Mouse (Mus musculus) hindbrain, embryonic 10.5 days (tissue): ENCODE results near the gene Fut2. TPM values are rescaled to one million over a fixed set of nuclear protein-coding genes. Genes with fewer than 3 reads are reported as not detected.

Experiments used
- DNase-seq: peaks from one replicate; pipeline ENCODE4 v3.0.0-alpha.2; 2017; ENCODE audit warnings: low spot score
- H3K27ac ChIP-seq: fragments of 300-500 bp; sonication (generic); 2 replicates; pipeline ENCODE4 v1.5.1; 2016; ENCODE audit warnings: mild to moderate bottlenecking, moderate library complexity
- H3K27me3 ChIP-seq: fragments of 300-500 bp; sonication (generic); 2 replicates; pipeline ENCODE4 v1.6.1; 2016; ENCODE audit warnings: mild to moderate bottlenecking; ENCODE audit not compliant: poor library complexity, insufficient read depth, severe bottlenecking
- H3K36me3 ChIP-seq: fragments of 300-500 bp; sonication (generic); 2 replicates; pipeline ENCODE4 v1.6.1; 2016; ENCODE audit warnings: mild to moderate bottlenecking, moderate library complexity
- H3K4me1 ChIP-seq: fragments of 300-500 bp; sonication (generic); replicated peaks from 2 replicates; pipeline ENCODE4 v1.6.1; 2016; ENCODE audit warnings: mild to moderate bottlenecking
- H3K4me3 ChIP-seq: fragments of 300-500 bp; sonication (generic); 2 replicates; pipeline ENCODE4 v1.5.1; 2016; ENCODE audit warnings: mild to moderate bottlenecking, moderate library complexity
- H3K9me3 ChIP-seq: fragments of 300-500 bp; sonication (generic); 2 replicates; pipeline ENCODE4 v1.6.1; 2016; ENCODE audit warnings: mild to moderate bottlenecking, moderate library complexity
- whole genome bisulfite sequencing: fragments of 180-500 bp; shearing (Covaris S2); methylation state at CpG from one replicate; pipeline ENCODE4 v1.1.7; 2016; 5-methylcytosine and 5-hydroxymethylcytosine counted together
- polyA plus RNA-seq: library from polyadenylated mRNA; unstranded; fragments of >200 nt; fragmentation: Nextera tagmentation; extraction: Ambion mirVana; gene quantifications from 2 replicates; pipeline ENCODE4 v1.2.1, GENCODE M21; 2016

Gene Fut2
- polyA plus RNA-seq, 1 experiment from 2014 or later, result 0.21 TPM

GRCm38 (mm10) chr7:45638623-45639401, 27.4 kb downstream of the Fut2 start:
- H3K27me3 ChIP-seq, result peaks cover 27% of the 10 kb centered on the region; the same call in 1 of the 2 replicates
- H3K4me3 ChIP-seq, result peak overlapping the region; percentile 44
- H3K4me1 ChIP-seq, result peaks cover 53% of the 10 kb centered on the region
- H3K36me3 ChIP-seq, result peaks cover 17% of the 10 kb centered on the region
- peak; percentile 96 for DNase-seq
- H3K9me3 ChIP-seq, result no peaks in the 10 kb centered on the region
- peak overlapping the region; percentile 80 for H3K27ac ChIP-seq
- WGBS, result 18% methylated on average over 29 of the region's 29 CpGs

- H3K9me3 ChIP-seq, result no peaks in the 10 kb centered on the region
- H3K4me3 ChIP-seq, result peak overlapping the region; percentile 44; the same call in 1 of the 2 replicates
- no peak for DNase-seq
- no peak overlapping the region for H3K27ac ChIP-seq
- H3K36me3 ChIP-seq, result peaks cover 17% of the 10 kb centered on the region
- peaks cover 38% of the 10 kb centered on the region for H3K27me3 ChIP-seq
- peaks cover 45% of the 10 kb centered on the region for H3K4me1 ChIP-seq
- WGBS, result 96% methylated on average over 6 of the region's 6 CpGs
These were observed 28.5 kb downstream of the Fut2 start for GRCm38 (mm10) chr7:45637710-45638109.

GRCm38 (mm10) chr7:45635711-45636688, 30.2 kb downstream of the Fut2 start:
- H3K4me3 ChIP-seq, result no peak overlapping the region
- 86% methylated on average over 15 of the region's 15 CpGs for WGBS
- H3K27me3 ChIP-seq, result peaks cover 52% of the 10 kb centered on the region

GRCm38 (mm10) chr7:45634946-45635681, 31.1 kb downstream of the Fut2 start:
- Histone ChIP-seq H3K27ac (no peak overlapping the region), H3K4me3 (no peak overlapping the region), H3K36me3 (peaks cover 17% of the 10 kb centered on the region), H3K9me3 (no peaks in the 10 kb centered on the region), H3K4me1 (peaks cover 29% of the 10 kb centered on the region), H3K27me3 (peaks cover 52% of the 10 kb centered on the region)
- no peak for DNase-seq
- 88% methylated on average over 11 of the region's 11 CpGs for WGBS

More at GRCm38 (mm10) chr7:45635711-45636688, 30.2 kb downstream of the Fut2 start:
- H3K9me3 ChIP-seq, result no peaks in the 10 kb centered on the region
- peaks cover 36% of the 10 kb centered on the region for H3K4me1 ChIP-seq
- no peak overlapping the region for H3K27ac ChIP-seq
- no peak for DNase-seq
- H3K36me3 ChIP-seq, result peaks cover 17% of the 10 kb centered on the region

- no peaks in the 10 kb centered on the region for H3K9me3 ChIP-seq
- H3K36me3 ChIP-seq, result peaks cover 14% of the 10 kb centered on the region
- H3K27ac ChIP-seq, result peak overlapping the region; percentile 77
- H3K27me3 ChIP-seq, result peaks cover 69% of the 10 kb centered on the region
- DNase-seq, result peak; percentile 47
- peak overlapping the region; percentile 44 for H3K4me3 ChIP-seq
- 14% methylated on average over 35 of the region's 35 CpGs for WGBS
- H3K4me1 ChIP-seq, result peaks cover 18% of the 10 kb centered on the region
These were observed 33.7 kb downstream of the Fut2 start for GRCm38 (mm10) chr7:45632499-45632898.

GRCm38 (mm10) chr7:45630064-45630907, 35.9 kb downstream of the Fut2 start:
- Histone ChIP-seq H3K4me1 (peaks cover 18% of the 10 kb centered on the region), H3K4me3 (no peak overlapping the region), H3K27me3 (peaks cover 90% of the 10 kb centered on the region), H3K27ac (no peak overlapping the region), H3K36me3 (no peaks in the 10 kb centered on the region), H3K9me3 (no peaks in the 10 kb centered on the region)
- WGBS, result 70% methylated on average over 23 of the region's 23 CpGs
- DNase-seq, result no peak

- H3K9me3 ChIP-seq, result no peaks in the 10 kb centered on the region
- WGBS, result 2% methylated on average over 105 of the region's 105 CpGs
- peak; percentile 88 for DNase-seq
- peak overlapping the region; percentile 88 for H3K27ac ChIP-seq
- peaks cover 86% of the 10 kb centered on the region for H3K27me3 ChIP-seq
- peak overlapping the region; percentile 63 for H3K4me3 ChIP-seq
- H3K36me3 ChIP-seq, result no peaks in the 10 kb centered on the region
- H3K4me1 ChIP-seq, result peaks cover 18% of the 10 kb centered on the region
These were observed 37.6 kb downstream of the Fut2 start for GRCm38 (mm10) chr7:45628364-45629294.

GRCm38 (mm10) chr7:45627261-45627660, 38.9 kb downstream of the Fut2 start, which contains the start of gene Rasip1:
Gene Rasip1 (plus strand): TSS chr7:45627488.
- Histone ChIP-seq H3K9me3 (no peaks in the 10 kb centered on the region), H3K4me1 (peaks cover 12% of the 10 kb centered on the region), H3K27ac (peak within 1 kb of the TSS; percentile 88), H3K4me3 (peak within 1 kb of the TSS; percentile 63), H3K36me3 (no peaks in the 10 kb centered on the region), H3K27me3 (peaks cover 72% of the 10 kb centered on the region)
- WGBS, result 87% methylated on average over 9 of the region's 9 CpGs
- no peak for DNase-seq

- H3K27ac ChIP-seq, result no peak overlapping the region
- H3K4me1 ChIP-seq, result peaks cover 10% of the 10 kb centered on the region
- H3K27me3 ChIP-seq, result peaks cover 66% of the 10 kb centered on the region
- H3K36me3 ChIP-seq, result no peaks in the 10 kb centered on the region
- H3K9me3 ChIP-seq, result no peaks in the 10 kb centered on the region
- H3K4me3 ChIP-seq, result no peak overlapping the region
- no peak for DNase-seq
- 86% methylated on average over 7 of the region's 7 CpGs for WGBS
These were observed 39.6 kb downstream of the Fut2 start for GRCm38 (mm10) chr7:45626571-45627076.

- H3K4me1 ChIP-seq, result peaks cover 10% of the 10 kb centered on the region
- H3K4me3 ChIP-seq, result no peak overlapping the region
- H3K27ac ChIP-seq, result no peak overlapping the region
- peaks cover 55% of the 10 kb centered on the region for H3K27me3 ChIP-seq
- H3K36me3 ChIP-seq, result no peaks in the 10 kb centered on the region
- WGBS, result 92% methylated on average over 8 of the region's 8 CpGs
- no peak for DNase-seq
- no peaks in the 10 kb centered on the region for H3K9me3 ChIP-seq
These were observed 40.7 kb downstream of the Fut2 start for GRCm38 (mm10) chr7:45625481-45625880.

- Histone ChIP-seq H3K4me1 (peaks cover 7% of the 10 kb centered on the region), H3K4me3 (no peak overlapping the region), H3K27me3 (peaks cover 55% of the 10 kb centered on the region), H3K9me3 (no peaks in the 10 kb centered on the region), H3K36me3 (no peaks in the 10 kb centered on the region), H3K27ac (no peak overlapping the region)
- WGBS, result 86% methylated on average over 3 of the region's 3 CpGs
- no peak for DNase-seq
These were observed 41.5 kb downstream of the Fut2 start for GRCm38 (mm10) chr7:45624718-45625117.
